Mouse (Mus musculus) liver, adult 2 months (tissue): ENCODE results near the gene Inhbc.

Experiments
- CTCF ChIP-seq: fragments of 200-500 bp; IDR thresholded peaks from 2 replicates; pipeline ENCODE4 v1.5.1; 2011; ENCODE audit warnings: low read depth, low read length, control low read depth
- POLR2A ChIP-seq: fragments of 200-500 bp; IDR thresholded peaks from 2 replicates; pipeline ENCODE4 v1.6.1; 2011; ENCODE audit warnings: low read length, control low read depth; ENCODE audit not compliant: insufficient read depth; ENCODE audit errors: extremely low read depth

- no peak for TF ChIP-seq CTCF
- no peak for TF ChIP-seq POLR2A
Observed at GRCm38 (mm10) chr10:127310523-127311475, 59.4 kb downstream of the Inhbc start.
